Mouse (Mus musculus) adipose tissue, adult 10 weeks (tissue): ENCODE measurements around the gene Numa1. TPM values are rescaled to one million over a fixed set of nuclear protein-coding genes. Genes with fewer than 3 reads are reported as not detected.

ENCODE experiments used
- polyA plus RNA-seq: library from polyadenylated mRNA; stranded (reverse); fragments of 350-450 nt; fragmentation: Illumina TruSeq; extraction: RNeasy Lipid Tissue Mini Kit (QIAGEN cat#74804); gene quantifications from one replicate; pipeline ENCODE4 v1.2.3, GENCODE M21; 2014; ENCODE audit warnings: low read depth, low replicate concordance

Gene Numa1
- polyA plus RNA-seq, result 93.3 TPM

GRCm38 (mm10) chr7:101933751-101934240 lies at the start of gene Numa1, which contains the start of gene Lrrc51:
Gene Numa1, plus strand, starts transcription at chr7:101934111.
Gene Lrrc51, minus strand, starts transcription at chr7:101933895.

GRCm38 (mm10) chr7:101905561-101906286 lies 28.2 kb upstream of the Numa1 start, which contains the start of gene Lamtor1:
Gene Lamtor1, plus strand, starts transcription at chr7:101905904.

GRCm38 (mm10) chr7:101906287-101906681 lies 27.6 kb upstream of the Numa1 start, which contains the start of gene Tomt:
Gene Tomt, minus strand, starts transcription at chr7:101906359.

GRCm38 (mm10) chr7:102018590-102018989 lies 84.7 kb downstream of the Numa1 start, which contains the start of gene Il18bp:
Gene Il18bp, minus strand, starts transcription at chr7:102018690.

Other genes with a start within 250 kb of the Numa1 start
- not detected for gene Phox2a, start 115.8 kb upstream of the Numa1 start, polyA plus RNA-seq
- gene Inppl1, start 95.9 kb upstream of the Numa1 start, polyA plus RNA-seq, result 45.5 TPM
- gene Folr2, start 76.9 kb upstream of the Numa1 start, polyA plus RNA-seq, result 58.4 TPM
- gene Anapc15, start 70.4 kb upstream of the Numa1 start, polyA plus RNA-seq, result 26.5 TPM
- gene Folr1, start 63.3 kb upstream of the Numa1 start, polyA plus RNA-seq, result 41.9 TPM
- gene Lamtor1, start 28.2 kb upstream of the Numa1 start, polyA plus RNA-seq, result 159 TPM
- 0.65 TPM for gene Tomt, start 27.8 kb upstream of the Numa1 start, polyA plus RNA-seq
- gene Lrrc51, start 216 bp upstream of the Numa1 start, polyA plus RNA-seq, result 58.8 TPM
- 9.5 TPM for gene Il18bp, start 84.6 kb downstream of the Numa1 start, polyA plus RNA-seq
- 26.7 TPM for gene Rnf121, start 131.4 kb downstream of the Numa1 start, polyA plus RNA-seq
- 17.4 TPM for gene Xndc1, start 131.4 kb downstream of the Numa1 start, polyA plus RNA-seq
- gene Xntrpc, start 131.6 kb downstream of the Numa1 start, polyA plus RNA-seq, result 0.87 TPM
- gene Trpc2, start 149.0 kb downstream of the Numa1 start, polyA plus RNA-seq, result 1.0 TPM
- 0.36 TPM for gene Art1, start 167.6 kb downstream of the Numa1 start, polyA plus RNA-seq
- 2.0 TPM for gene Art5, start 175.4 kb downstream of the Numa1 start, polyA plus RNA-seq
- gene Chrna10, start 182.7 kb downstream of the Numa1 start, polyA plus RNA-seq, result not detected